Mouse (Mus musculus) embryo, embryonic 9.5 days (tissue): ENCODE measurements around the gene Olfr1309.
"Not testable (repeated sequence)": the region's sequence is repeated elsewhere in the genome, so short reads cannot be mapped to it uniquely, and the experiment has no call there.

ENCODE experiments used
- DNase-seq: peaks from one replicate; pipeline ENCODE4 v3.0.0-alpha.2; 2017; ENCODE audit errors: extremely low spot score

Olfr1309 gene

DNA sequence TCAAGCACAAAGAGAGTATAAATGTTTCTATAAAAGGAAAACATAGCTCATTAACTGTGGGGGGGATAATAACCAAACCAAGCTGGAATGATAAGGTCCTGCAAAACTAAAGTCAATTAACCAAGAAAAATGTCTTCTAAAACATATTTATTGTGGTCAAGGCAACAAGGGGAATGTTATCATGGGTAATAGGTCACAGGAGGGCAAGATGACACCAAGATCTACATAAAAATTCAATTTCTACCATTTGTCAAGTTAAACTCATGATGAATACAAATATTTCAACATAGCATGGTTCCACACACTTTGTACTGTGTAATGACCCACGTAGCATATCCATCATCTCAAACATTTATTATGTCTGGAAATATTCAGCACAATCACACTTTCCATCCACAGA lies at the start of gene Olfr1309:
Olfr1309 (minus strand) TSS at position 101 of the 400 bp plus-strand sequence.
- no peak for DNase-seq

DNA sequence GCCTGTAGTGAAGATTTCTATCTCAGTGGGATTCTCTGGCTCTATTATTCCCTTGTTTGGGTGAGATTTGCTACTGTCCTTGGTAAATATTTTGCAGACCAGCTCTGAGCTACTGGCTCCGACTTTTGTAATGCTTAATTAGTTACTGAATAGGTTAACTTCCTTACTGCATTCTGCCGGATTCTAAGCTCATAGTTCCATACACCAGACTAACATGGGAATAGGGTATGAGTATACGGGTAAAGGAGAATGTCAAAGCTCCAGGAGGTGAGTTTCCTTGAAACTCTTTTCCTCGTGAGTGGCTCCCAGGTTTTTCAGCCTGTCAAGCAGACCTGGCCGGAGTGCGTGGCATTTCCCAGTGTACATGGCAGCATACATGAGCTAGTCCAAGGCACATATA lies 36.9 kb upstream of the Olfr1309 start:
- not testable (repeated sequence) for DNase-seq

DNA sequence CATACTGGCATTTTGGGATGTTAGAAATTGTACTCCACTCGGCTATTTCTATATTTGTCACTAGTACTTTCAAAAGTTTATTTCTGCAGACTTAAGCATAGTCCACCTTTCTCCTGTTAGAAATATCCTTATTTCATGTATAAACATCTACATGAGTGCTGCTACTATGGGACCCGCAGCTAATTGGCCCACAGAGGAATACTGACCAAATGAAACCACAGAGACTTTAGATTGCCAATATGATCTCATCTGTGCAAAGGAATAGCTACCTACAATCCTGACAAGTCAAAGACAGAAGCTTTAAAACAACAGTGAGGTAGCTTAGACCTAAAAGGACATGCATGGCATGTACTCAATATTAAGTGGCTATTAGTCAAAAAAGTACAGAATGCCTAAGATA lies 34.2 kb upstream of the Olfr1309 start, which contains the start of gene Olfr1311:
Olfr1311 (minus strand) TSS at position 101 of the 400 bp plus-strand sequence.
- no peak for DNase-seq

DNA sequence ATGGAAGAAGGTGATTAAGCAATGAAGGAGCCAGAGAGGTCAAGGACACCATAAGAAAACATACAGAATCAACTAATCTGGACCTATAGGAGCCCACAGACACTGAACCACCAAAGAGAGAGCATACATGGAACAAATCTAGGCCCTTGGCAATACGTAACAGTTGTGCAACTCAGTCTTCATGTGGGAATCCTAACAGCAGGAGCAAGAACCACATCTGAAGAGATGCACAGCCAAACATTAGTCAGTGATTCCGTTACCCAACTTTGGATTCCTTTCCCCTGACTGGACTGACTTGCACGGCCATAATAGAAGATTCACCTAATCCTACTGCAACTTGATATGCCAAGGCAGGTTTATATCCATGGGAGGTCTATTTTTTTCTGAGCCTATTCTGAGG lies 24.8 kb upstream of the Olfr1309 start:
- DNase-seq = no peak

DNA sequence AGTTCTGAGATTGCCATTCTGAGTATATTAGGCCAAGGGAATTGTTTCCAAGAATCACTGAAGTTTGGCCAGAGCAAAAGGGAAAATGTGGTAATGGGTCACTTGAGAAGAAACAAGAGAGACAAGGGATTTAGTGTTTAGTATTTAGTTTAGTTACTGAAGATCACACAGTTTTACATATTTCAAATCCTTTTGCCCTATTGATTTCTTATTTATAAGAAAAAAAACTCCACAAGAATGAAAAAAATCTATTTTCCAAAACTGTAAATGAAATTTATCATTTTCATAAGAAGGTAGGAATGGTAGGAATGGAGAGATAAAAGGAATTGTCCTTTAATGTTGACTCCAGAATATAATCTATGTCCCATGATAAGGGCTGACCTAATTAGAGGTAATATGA lies 22.5 kb upstream of the Olfr1309 start, which contains the start of gene Olfr1310:
Olfr1310 (minus strand) TSS at position 101 of the 400 bp plus-strand sequence.
- no peak for DNase-seq

DNA sequence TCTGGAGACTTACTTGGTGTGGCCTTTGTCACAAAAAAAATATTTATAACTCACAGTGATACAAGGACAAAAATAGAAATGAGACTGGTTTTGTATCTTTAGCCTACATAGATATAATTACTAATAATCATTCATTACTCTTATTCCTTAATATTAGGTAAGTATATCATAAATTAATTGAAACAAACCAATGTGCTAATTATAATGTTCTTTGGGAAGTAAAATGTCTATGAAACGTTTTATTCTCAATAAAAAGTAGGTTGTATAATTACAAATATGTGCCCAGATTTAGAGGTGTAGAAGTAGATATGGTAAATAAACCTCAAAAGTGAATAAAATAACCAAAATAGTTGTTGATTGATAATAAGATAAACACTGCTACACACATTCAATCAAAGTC lies 25.2 kb downstream of the Olfr1309 start, which contains the start of gene Olfr1308:
Olfr1308 (minus strand) TSS at position 101 of the 400 bp plus-strand sequence.
- no peak for DNase-seq

DNA sequence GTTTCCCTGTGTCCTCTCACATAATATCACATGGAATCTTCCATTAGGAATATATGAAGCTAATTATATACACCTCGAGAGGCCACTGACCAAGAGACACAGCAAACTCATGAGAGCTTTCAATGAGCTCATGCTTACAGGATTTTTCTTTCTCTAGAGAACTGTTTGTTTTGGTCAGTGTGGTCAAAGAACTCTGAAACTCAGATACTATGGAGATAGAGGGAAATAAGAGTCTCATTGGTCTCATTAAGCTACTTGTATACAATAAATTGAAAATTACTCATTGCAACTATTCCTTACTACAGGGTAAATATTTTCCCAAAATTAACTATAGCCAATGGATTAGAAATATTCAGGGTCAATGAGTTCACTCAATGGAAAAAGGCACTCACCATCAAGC lies 40.7 kb downstream of the Olfr1309 start, which contains the start of gene Olfr1307:
Olfr1307 (minus strand) TSS at position 101 of the 400 bp plus-strand sequence.
- no peak for DNase-seq
